In the genomic region with DNA sequence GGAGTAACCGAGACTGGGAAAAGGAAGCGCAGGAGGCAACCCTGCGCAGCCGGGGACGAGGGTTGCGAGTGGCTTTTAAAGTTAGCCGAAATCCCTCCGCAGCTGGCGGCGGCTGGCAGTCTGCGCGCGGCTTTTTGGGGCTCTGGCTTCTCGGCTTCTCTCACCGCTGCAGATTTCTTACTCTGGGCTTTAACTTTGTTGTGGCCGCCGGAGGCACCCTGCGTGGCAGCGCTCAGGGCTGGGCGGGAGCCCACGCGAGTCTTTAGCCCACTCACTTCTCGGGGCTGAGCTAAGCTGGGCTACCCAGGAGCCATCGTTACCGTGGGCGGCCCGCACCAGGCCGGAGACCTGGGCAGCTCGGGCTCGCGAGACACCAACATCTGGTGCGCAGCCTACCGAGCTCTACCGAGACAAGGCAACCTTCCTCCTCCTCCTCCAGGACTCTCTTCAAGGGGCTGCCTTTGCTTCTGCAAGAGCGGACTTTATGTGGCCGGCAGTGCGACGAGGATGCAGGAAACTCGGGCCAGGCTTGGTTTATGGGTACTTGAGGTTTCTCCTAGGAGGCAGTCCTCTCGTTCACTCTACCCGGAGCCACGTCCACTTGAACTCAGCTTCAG, we compare ENCODE assay signal across 9 mouse cellular contexts. TPM values are rescaled to one million over a fixed set of nuclear protein-coding genes. Genes with fewer than 3 reads are reported as not detected.
A peak's percentile ranks its signal among the peaks of the same experiment; 100 is the strongest.
DNase-seq lines count a peak whose midpoint lies in the region; ATAC-seq and TF ChIP-seq lines count a peak whose summit lies in the region.
"Had no signal": no experiment of that assay in that cellular context is flagged by ENCODE, and none has a peak within 500 bp of the region (broad histone marks: within the 10 kb centered on the region; RNA-seq: fewer than 3 reads in every experiment).

No protein-coding gene starts in this region.

- ATAC-seq in embryonic facial prominence, embryonic 13.5 days (ENCODE audit: insufficient number of reproducible peaks, insufficient read depth, low FRiP score, low TSS enrichment, low read depth): no peak
- no peak for ATAC-seq in hindbrain, embryonic 14.5 days (ENCODE audit: low FRiP score)
- ATAC-seq in neural tube, embryonic 13.5 days (ENCODE audit: low read depth): no peak

- H3K27me3 ChIP-seq in embryonic facial prominence, embryonic 13.5 days: peaks cover 100% of the 10 kb centered on the region
- peaks cover 82% of the 10 kb centered on the region for H3K27me3 ChIP-seq in hindbrain, embryonic 14.5 days (ENCODE audit: control insufficient read depth, insufficient read depth, low read length)
- peaks cover 99% of the 10 kb centered on the region for H3K27me3 ChIP-seq in neural tube, embryonic 13.5 days

- no peaks in the 10 kb centered on the region for H3K9me3 ChIP-seq in embryonic facial prominence, embryonic 13.5 days
- no peaks in the 10 kb centered on the region for H3K9me3 ChIP-seq in hindbrain, embryonic 14.5 days (ENCODE audit: control insufficient read depth, low read length)
- no peaks in the 10 kb centered on the region for H3K9me3 ChIP-seq in neural tube, embryonic 13.5 days

- under 1% methylated on average over 42 of the region's 42 CpGs for WGBS in embryonic facial prominence, embryonic 13.5 days
- WGBS in hindbrain, embryonic 14.5 days: under 1% methylated on average over 42 of the region's 42 CpGs
- under 1% methylated on average over 42 of the region's 42 CpGs for WGBS in neural tube, embryonic 13.5 days

- H3K36me3 ChIP-seq in embryonic facial prominence, embryonic 13.5 days: no peaks in the 10 kb centered on the region
- H3K36me3 ChIP-seq in hindbrain, embryonic 14.5 days (replicated peaks; ENCODE audit: control insufficient read depth, insufficient read depth): no peaks in the 10 kb centered on the region
- H3K36me3 ChIP-seq in neural tube, embryonic 13.5 days: no peaks in the 10 kb centered on the region

- H3K9ac ChIP-seq in embryonic facial prominence, embryonic 13.5 days: peak overlapping the region; percentile 51
- peak overlapping the region; percentile 85 for H3K9ac ChIP-seq in hindbrain, embryonic 14.5 days
- H3K9ac ChIP-seq in neural tube, embryonic 13.5 days: peak overlapping the region; percentile 81
- H3K9ac ChIP-seq: liver, embryonic 14.5 days had no signal

- peak overlapping the region; percentile 77 for H3K27ac ChIP-seq in layer of hippocampus, adult 2 months
- no peak overlapping the region for H3K27ac ChIP-seq in embryonic facial prominence, embryonic 13.5 days
- H3K27ac ChIP-seq in hindbrain, embryonic 14.5 days: peak overlapping the region; percentile 88
- peak overlapping the region; percentile 93 for H3K27ac ChIP-seq in neural tube, embryonic 13.5 days (replicated peaks)
- H3K27ac ChIP-seq: liver, embryonic 14.5 days had no signal

- H3K4me1 ChIP-seq in embryonic facial prominence, embryonic 13.5 days: peaks cover 32% of the 10 kb centered on the region
- H3K4me1 ChIP-seq in hindbrain, embryonic 14.5 days (replicated peaks; ENCODE audit: control insufficient read depth, insufficient read depth, low read length): peaks cover 69% of the 10 kb centered on the region
- peaks cover 99% of the 10 kb centered on the region for H3K4me1 ChIP-seq in neural tube, embryonic 13.5 days (replicated peaks)

- H3K4me2 ChIP-seq in embryonic facial prominence, embryonic 13.5 days: peak overlapping the region; percentile 80
- H3K4me2 ChIP-seq in hindbrain, embryonic 14.5 days (replicated peaks): peak overlapping the region; percentile 72
- peak overlapping the region; percentile 69 for H3K4me2 ChIP-seq in neural tube, embryonic 13.5 days

- H3K4me3 ChIP-seq in layer of hippocampus, adult 2 months: peak overlapping the region; percentile 60
- H3K4me3 ChIP-seq in embryonic facial prominence, embryonic 13.5 days: peak overlapping the region; percentile 46
- H3K4me3 ChIP-seq in hindbrain, embryonic 14.5 days (replicated peaks; ENCODE audit: low read length): peak overlapping the region; percentile 56
- H3K4me3 ChIP-seq in neural tube, embryonic 13.5 days: peak overlapping the region; percentile 56

- TF ChIP-seq CTCF in layer of hippocampus, adult 2 months (conservative IDR thresholded peaks at IDR 0.05): no peak

- DNase-seq in layer of hippocampus, adult 2 months (ENCODE audit: low spot score in 2 of 2): no peak
- no peak for DNase-seq in layer of hippocampus, adult 9-10 months (ENCODE audit: low spot score)
- no peak for DNase-seq in hindbrain, embryonic 14.5 days (ENCODE audit: low spot score)
- DNase-seq in urinary bladder, postnatal 10 days (ENCODE audit: low spot score): no peak
- DNase-seq in layer of hippocampus, adult 18-20 months (ENCODE audit: low spot score in 2 of 2): no peak
- DNase-seq in layer of hippocampus, adult 11-12 months (ENCODE audit: low spot score): no peak

RNA-seq across cellular contexts. Expression of gene Grik3, which starts 1.1 kb away (rescaled TPM):
- total RNA-seq in layer of hippocampus, adult 2 months (2021): 10 to 100 TPM; 24.8 to 25.3 TPM
- 0.62 and 1.1 TPM in 2 replicates for polyA plus RNA-seq in embryonic facial prominence, embryonic 13.5 days (2015; fragmentation: Nextera tagmentation; extraction: Ambion mirVana)
- polyA plus RNA-seq in hindbrain, embryonic 14.5 days (2014; fragmentation: Nextera tagmentation; extraction: Ambion mirVana): 5.9 and 6.0 TPM in 2 replicates
- 3.5 and 4.1 TPM in 2 replicates for polyA plus RNA-seq in neural tube, embryonic 13.5 days (2015; fragmentation: Nextera tagmentation; extraction: Ambion mirVana)
- 10 to 100 TPM; 23.4 to 29.3 TPM for total RNA-seq in layer of hippocampus, adult 18-20 months (2021)
